Mouse (Mus musculus) left cerebral cortex, adult 9 months (tissue): ENCODE data around the gene Ttc17.
"Not testable (repeated sequence)": the region's sequence is repeated elsewhere in the genome, so short reads cannot be mapped to it uniquely, and the experiment has no call there.

Experiments
- DNase-seq, 2 experiments: peaks; one replicate each; pipeline ENCODE4 v3.0.0; 2022; ENCODE audit warnings: low spot score in 2 of 2

Ttc17 gene

GRCm38 (mm10) chr2:94406083-94406957, at the start of gene Ttc17:
Gene Ttc17 (minus strand): TSS chr2:94406689.
- DNase-seq, result peak; percentile 32 to 82

GRCm38 (mm10) chr2:94449643-94450042, 43.2 kb upstream of the Ttc17 start:
- no peak for DNase-seq

GRCm38 (mm10) chr2:94436952-94437351, 30.5 kb upstream of the Ttc17 start:
- no peak for DNase-seq

- no peak for DNase-seq
Observed at GRCm38 (mm10) chr2:94435481-94435880, 29.0 kb upstream of the Ttc17 start.

- no peak for DNase-seq
Observed at GRCm38 (mm10) chr2:94434833-94435232, 28.3 kb upstream of the Ttc17 start.

- DNase-seq, result no peak
Observed at GRCm38 (mm10) chr2:94432214-94432613, 25.7 kb upstream of the Ttc17 start.

GRCm38 (mm10) chr2:94428456-94428855, 22.0 kb upstream of the Ttc17 start:
- DNase-seq, result no peak

- DNase-seq, result no peak
Observed at GRCm38 (mm10) chr2:94407441-94407840, 952 bp upstream of the Ttc17 start.

- DNase-seq, result no peak
Observed at GRCm38 (mm10) chr2:94407021-94407420, 532 bp upstream of the Ttc17 start.

- peak in 1 of 2 experiments; percentile 36 for DNase-seq
Observed at GRCm38 (mm10) chr2:94405397-94406082, 949 bp downstream of the Ttc17 start.

- DNase-seq, result no peak
Observed at GRCm38 (mm10) chr2:94404512-94405240, 1.8 kb downstream of the Ttc17 start.

- DNase-seq, result no peak
Observed at GRCm38 (mm10) chr2:94402561-94402960, 3.9 kb downstream of the Ttc17 start.

- no peak for DNase-seq
Observed at GRCm38 (mm10) chr2:94402096-94402495, 4.4 kb downstream of the Ttc17 start.

- no peak for DNase-seq
Observed at GRCm38 (mm10) chr2:94401006-94401405, 5.5 kb downstream of the Ttc17 start.

- peak; percentile 31 to 70 for DNase-seq
Observed at GRCm38 (mm10) chr2:94398138-94398970, 8.1 kb downstream of the Ttc17 start.

GRCm38 (mm10) chr2:94397453-94397852, 9.0 kb downstream of the Ttc17 start:
- DNase-seq, result no peak

GRCm38 (mm10) chr2:94396325-94396724, 10.2 kb downstream of the Ttc17 start:
- no peak for DNase-seq

GRCm38 (mm10) chr2:94391127-94391526, 15.4 kb downstream of the Ttc17 start:
- not testable (repeated sequence) for DNase-seq

- no peak for DNase-seq
Observed at GRCm38 (mm10) chr2:94389000-94389399, 17.5 kb downstream of the Ttc17 start.

GRCm38 (mm10) chr2:94387846-94388245, 18.6 kb downstream of the Ttc17 start:
- peak in 1 of 2 experiments; percentile 36 for DNase-seq

GRCm38 (mm10) chr2:94384483-94384882, 22.0 kb downstream of the Ttc17 start:
- DNase-seq, result not testable (repeated sequence)
